Mouse (Mus musculus): ENCODE measurements around the gene Tln2.

Tln2 gene

GRCm38 (mm10) chr9:67270061-67270595 lies 289.4 kb downstream of the Tln2 start:
- no peak for DNase-seq

GRCm38 (mm10) chr9:67267276-67267990 lies 292.1 kb downstream of the Tln2 start:
- DNase-seq, result no peak

DNA sequence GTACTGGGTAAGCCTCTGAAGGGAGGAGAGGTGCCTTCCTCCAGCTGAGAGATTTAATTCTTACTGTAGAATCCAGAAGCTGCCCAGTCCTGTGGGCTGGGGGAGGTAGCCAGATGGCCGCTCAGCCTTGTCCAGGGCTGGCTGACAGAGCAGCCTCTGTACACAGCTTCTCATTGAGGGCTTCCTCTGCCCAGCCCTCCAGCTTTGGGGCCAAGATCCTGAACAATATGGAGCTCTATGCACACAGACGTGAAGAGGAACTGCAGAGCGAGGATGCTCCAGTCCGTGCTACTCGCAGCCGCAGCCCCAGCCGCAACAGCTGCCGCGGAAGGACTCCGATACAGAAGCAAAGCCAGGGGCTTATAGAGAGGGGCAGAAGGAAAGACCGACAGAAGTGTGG lies 294.0 kb downstream of the Tln2 start:
- no peak for DNase-seq

DNA sequence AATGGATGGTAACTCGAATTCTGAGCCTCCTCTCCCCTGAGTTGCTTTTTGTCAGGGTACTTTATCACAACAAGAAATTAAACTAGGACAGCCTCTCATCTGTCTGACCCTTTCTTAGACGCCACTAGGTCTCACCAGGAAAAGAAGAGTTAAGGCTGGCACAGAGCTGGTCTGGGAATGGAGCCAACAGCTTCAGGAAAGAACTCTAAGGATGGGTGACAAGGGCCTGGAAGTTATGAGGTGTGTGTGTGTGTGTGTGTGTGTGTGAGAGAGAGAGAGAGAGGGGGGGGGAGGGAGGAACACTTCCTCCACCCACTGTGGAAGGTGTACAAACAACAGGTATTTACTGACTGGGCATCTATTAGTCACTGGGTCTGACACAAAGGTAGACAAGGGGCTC lies 294.6 kb downstream of the Tln2 start:
- peak; percentile 64 for DNase-seq

DNA sequence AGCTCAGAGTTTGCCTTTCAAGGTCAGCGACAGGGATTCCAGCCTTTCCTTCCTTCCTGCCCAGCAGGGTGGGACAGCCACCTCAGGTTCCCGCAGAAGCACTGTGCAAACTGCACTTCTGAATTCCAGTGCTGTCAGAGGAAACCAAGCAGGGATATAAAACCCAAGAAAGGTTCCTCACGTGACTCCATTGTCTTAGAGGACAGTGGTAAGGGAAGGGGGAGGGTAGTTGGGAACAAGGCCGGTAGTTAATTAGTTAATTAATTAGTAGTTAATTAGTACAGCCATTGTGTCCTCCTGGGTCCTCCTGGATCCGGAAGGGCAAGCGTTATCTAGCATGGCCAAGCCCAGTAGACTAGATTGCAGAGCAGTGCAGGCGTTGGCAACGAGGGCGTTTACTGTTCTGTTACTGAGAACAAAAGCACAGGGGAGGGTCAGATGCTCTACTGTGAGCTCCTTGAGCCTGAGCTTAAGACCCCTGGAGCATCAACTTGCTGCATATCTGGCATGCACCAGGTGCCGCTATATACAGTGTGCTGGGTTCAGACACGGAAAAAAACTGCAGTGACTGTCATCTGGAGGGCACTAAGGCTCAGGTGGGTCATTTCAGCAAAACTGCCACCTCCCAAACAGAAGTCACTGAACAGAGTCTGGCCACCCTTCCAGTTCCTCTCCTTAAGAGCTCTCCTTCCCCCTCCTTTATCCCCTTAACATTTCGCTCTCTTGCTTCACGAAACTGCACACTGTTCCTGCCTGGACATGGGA lies 298.5 kb downstream of the Tln2 start:
- peak; percentile 10 for DNase-seq

GRCm38 (mm10) chr9:67250141-67250540 lies 309.4 kb downstream of the Tln2 start:
- no peak for DNase-seq

- peak; percentile 69 for DNase-seq
Measured at GRCm38 (mm10) chr9:67247365-67247950, 312.0 kb downstream of the Tln2 start.

DNA sequence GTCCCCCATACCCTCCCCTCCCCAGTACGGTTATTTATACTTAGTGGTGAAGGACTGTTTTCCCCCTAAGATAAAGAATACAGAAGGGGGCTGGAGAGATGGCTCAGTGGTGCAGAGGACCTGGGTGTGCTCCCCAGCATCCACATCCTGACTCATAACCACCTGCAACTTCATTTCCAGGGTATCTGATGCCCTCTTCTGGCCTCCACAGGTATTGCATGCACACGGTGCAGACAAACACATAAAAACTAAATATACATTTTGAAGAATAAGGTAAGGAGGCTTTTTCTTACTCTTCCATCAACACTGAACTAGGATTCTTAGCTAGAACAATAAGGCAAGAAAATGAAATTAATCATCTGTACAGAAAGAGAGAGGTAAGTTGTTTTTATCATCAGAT lies 314.2 kb downstream of the Tln2 start:
- no peak for DNase-seq

DNA sequence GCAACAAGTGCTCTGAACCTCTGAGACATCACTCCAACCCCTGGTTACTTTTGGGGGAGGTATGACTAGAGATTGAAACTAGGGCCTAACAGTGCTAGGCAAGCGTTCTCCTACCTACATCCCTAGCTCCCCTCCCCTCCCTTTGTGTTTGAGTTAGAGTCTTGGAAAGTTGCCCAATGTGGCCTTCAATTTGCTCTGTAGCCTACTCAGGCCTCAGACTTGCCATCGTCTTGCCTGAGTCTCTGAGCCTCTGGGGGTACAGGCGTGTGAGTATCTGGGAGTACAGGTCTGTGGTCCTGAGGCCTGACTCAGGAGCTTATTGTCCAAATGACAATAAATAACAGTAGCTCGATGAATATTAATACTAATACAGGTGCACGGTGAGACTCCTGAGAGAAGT lies 317.8 kb downstream of the Tln2 start:
- no peak for DNase-seq

GRCm38 (mm10) chr9:67240456-67240855 lies 319.0 kb downstream of the Tln2 start:
- DNase-seq, result peak; percentile 44

DNA sequence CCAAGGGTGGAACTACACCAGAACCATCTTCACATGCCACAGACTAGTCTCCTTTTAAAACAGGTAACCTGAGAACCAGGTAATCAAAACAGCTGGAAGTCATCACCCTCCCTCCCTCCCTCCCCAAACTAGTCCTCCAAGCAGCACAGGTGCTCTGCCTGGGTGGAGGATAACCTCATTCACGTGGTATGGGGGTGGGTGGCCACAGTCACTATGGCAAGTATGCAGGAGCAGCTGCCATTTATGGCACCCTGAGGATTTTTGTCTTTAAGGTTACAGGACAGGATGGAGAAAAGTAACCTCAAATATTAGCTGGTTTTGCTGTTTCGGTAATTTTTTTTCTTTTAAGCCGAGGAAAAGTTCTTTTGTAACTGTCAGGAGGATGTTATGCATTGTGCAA lies 322.5 kb downstream of the Tln2 start:
- DNase-seq, result no peak

GRCm38 (mm10) chr9:67235441-67236217 lies 323.9 kb downstream of the Tln2 start:
- DNase-seq, result peak; percentile 6

DNA sequence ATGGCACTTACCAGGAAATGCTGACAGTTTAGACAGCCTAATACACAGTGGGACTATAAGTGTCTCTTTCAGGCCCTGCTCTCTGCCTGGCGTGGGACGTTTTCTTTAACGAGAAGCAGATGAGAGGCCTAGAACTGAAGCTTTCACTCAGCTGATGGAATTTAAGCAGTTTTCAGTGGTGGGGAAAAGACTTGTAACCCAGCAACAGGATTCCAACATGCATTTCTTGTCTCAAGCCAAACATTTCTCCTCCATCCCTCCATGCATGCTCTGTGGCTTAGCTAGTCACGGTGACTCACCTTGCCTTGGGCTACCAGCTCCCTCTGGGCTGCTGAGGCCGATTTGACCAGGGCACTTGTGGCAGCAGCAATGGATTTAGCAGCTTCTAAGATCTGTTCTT lies 330.5 kb downstream of the Tln2 start:
- no peak for DNase-seq

DNA sequence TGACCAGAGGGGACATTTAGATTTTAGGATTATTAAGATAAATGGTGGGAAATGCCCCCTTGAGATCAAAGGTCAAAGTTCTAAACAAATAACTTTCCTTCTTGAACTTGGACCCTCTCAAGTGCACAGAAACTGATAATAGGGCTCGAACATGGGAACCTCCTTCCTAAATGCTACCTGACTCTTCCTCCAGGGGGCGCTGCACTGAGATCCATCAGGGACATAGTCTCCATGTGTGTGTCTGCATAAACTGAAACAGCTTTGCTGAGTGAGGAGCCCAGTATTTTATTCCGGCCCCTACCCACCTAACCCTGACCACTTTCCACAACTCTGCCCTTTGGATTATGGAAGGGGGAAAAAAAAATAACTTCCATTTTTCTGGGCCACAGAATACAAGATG lies 339.1 kb downstream of the Tln2 start:
- peak; percentile 48 for DNase-seq

DNA sequence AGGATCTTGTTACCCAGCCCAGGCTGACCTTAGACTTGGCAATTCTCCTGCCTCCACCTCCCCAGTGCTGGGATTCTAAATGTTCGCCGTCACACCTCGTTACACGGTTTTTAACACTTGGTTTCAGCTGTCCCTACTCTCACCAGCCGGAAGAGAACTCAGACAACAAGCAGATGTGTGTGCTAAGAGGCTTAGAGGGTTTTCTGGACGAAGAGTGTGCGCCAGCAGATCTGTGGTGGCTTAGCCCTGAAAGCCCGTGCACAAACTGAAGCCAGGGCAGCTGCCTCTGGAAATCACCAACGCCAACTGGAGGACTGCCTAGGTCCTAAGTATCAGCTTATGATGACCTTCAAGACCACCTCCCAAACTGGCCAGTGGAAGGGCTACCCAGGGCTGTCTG lies 341.5 kb downstream of the Tln2 start:
- no peak for DNase-seq

- no peak for DNase-seq
Measured at GRCm38 (mm10) chr9:67214191-67214985, 345.1 kb downstream of the Tln2 start.

- DNase-seq, result peak; percentile 80
Measured at GRCm38 (mm10) chr9:67213275-67213674, 346.2 kb downstream of the Tln2 start.

- DNase-seq, result no peak
Measured at GRCm38 (mm10) chr9:67211220-67211619, 348.3 kb downstream of the Tln2 start.

DNA sequence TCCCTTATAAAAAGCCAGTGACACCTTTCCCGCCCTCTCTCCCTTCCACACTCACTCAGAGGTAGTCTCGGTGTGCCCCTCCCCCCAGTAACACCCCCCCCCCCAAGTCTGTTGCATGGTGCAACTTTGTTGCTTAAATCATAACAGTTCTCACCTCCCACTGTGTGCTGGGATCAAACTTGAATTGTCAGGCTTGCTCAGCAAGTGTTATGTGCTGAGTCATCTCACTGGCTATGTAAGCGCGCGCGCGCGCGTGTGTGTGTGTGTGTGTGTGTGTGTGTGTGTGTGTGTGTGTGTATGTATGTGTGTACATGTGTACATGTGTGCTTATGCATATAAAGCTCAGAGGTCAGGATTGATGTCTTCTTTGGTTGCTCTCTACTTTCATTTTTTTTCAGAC lies 350.1 kb downstream of the Tln2 start:
- DNase-seq, result no peak

DNA sequence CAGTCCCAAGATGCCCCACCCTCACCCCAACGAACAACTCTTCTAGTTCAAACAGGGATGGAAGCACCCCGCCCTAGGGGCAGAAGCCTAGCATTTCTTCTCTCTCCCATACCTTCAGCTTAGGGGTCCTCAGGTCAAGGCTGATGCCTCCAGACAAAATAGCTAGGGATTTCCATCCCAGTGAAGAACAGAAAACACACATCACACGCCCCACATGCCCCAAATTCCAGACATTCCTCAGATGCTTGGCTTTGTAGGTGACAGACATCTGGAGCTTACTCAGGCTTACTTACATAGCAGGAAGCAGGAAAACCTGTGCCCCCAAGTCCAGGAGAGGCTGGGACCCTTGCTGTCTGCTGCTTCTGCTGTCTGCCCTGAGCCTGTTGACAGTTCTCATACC lies 351.1 kb downstream of the Tln2 start:
- peak; percentile 20 for DNase-seq

- no peak for DNase-seq
Measured at GRCm38 (mm10) chr9:67205175-67205574, 354.3 kb downstream of the Tln2 start.

GRCm38 (mm10) chr9:67196609-67197008 lies 362.9 kb downstream of the Tln2 start:
- DNase-seq, result no peak
